Mouse (Mus musculus) ES-E14 (cell line): ENCODE data around the gene Rabgap1l.

Experiments used
- HCFC1 ChIP-seq: IDR thresholded peaks from 2 replicates; pipeline ENCODE4 v1.6.1; 2012; ENCODE audit warnings: low read length, inconsistent platforms, borderline replicate concordance; ENCODE audit not compliant: insufficient read depth
- MAFK ChIP-seq: IDR thresholded peaks from 2 replicates; pipeline ENCODE4 v1.6.1; 2014; ENCODE audit warnings: mild to moderate bottlenecking, low read depth, low read length, inconsistent platforms; ENCODE audit not compliant: insufficient read depth
- ZC3H11A ChIP-seq: IDR thresholded peaks from 2 replicates; pipeline ENCODE4 v1.6.1; 2012; ENCODE audit warnings: low read depth, mild to moderate bottlenecking, inconsistent platforms, low read length, borderline replicate concordance
- ZNF384 ChIP-seq: IDR thresholded peaks from 2 replicates; pipeline ENCODE4 v1.6.1; 2012; ENCODE audit warnings: low read depth, low read length, inconsistent platforms

GRCm38 (mm10) chr1:160740650-160741049 lies 52.4 kb downstream of the Rabgap1l start:
- TF ChIP-seq ZC3H11A (no peak), MAFK (no peak), ZNF384 (no peak), HCFC1 (no peak)
